Mouse (Mus musculus) myocyte (in vitro differentiated cells): ENCODE results near the gene Hnf1b.

Experiments
- CEBPB ChIP-seq: IDR thresholded peaks from 2 replicates; pipeline ENCODE4 v1.6.1; 2011; ENCODE audit warnings: mild to moderate bottlenecking, moderate library complexity; ENCODE audit not compliant: poor library complexity, insufficient read depth, severe bottlenecking
- E2F4 ChIP-seq: IDR thresholded peaks from one replicate; pipeline ENCODE4 v1.6.1; 2011; ENCODE audit warnings: mild to moderate bottlenecking, control low read depth, moderate library complexity; ENCODE audit not compliant: insufficient read depth
- MAX ChIP-seq: IDR thresholded peaks from one replicate; pipeline ENCODE4 v1.6.1; 2011; ENCODE audit warnings: low read depth, mild to moderate bottlenecking, control low read depth
- MYOD1 ChIP-seq, 3 experiments: IDR thresholded peaks; one replicate each; pipeline ENCODE4 v1.6.1; 2011; ENCODE audit warnings: control low read depth in 2 of 3, low read depth in 2 of 3, mild to moderate bottlenecking in 2 of 3, moderate library complexity in 1 of 3; ENCODE audit not compliant: insufficient read length in 2 of 3, control insufficient read depth in 1 of 3
- MYOG ChIP-seq, 3 experiments: IDR thresholded peaks; one replicate each; pipeline ENCODE4 v1.6.1; 2011; ENCODE audit warnings: control low read depth in 2 of 3, low read depth in 2 of 3, mild to moderate bottlenecking in 2 of 3; ENCODE audit not compliant: insufficient read length in 2 of 3, control insufficient read depth in 1 of 3, insufficient read depth in 1 of 3
- POLR2A ChIP-seq: IDR thresholded peaks from one replicate; pipeline ENCODE4 v1.6.1; 2011; ENCODE audit warnings: low read depth, mild to moderate bottlenecking, control low read depth, moderate library complexity; ENCODE audit not compliant: insufficient read length
- POLR2AphosphoS2 ChIP-seq: IDR thresholded peaks from one replicate; pipeline ENCODE4 v1.6.1; 2011; ENCODE audit warnings: low read depth, control low read depth; ENCODE audit not compliant: insufficient read length
- REST ChIP-seq: IDR thresholded peaks from one replicate; pipeline ENCODE4 v1.6.1; 2011; ENCODE audit warnings: mild to moderate bottlenecking, control low read depth, moderate library complexity; ENCODE audit not compliant: insufficient read depth, insufficient read length
- SRF ChIP-seq: IDR thresholded peaks from one replicate; pipeline ENCODE4 v1.6.1; 2011; ENCODE audit warnings: low read depth; ENCODE audit not compliant: control insufficient read depth, insufficient read length
- TCF12 ChIP-seq: IDR thresholded peaks from one replicate; pipeline ENCODE4 v1.6.1; 2011; ENCODE audit warnings: mild to moderate bottlenecking, control low read depth; ENCODE audit not compliant: poor library complexity, insufficient read depth, severe bottlenecking
- TCF3 ChIP-seq: IDR thresholded peaks from one replicate; pipeline ENCODE4 v1.6.1; 2011; ENCODE audit warnings: low read depth, control low read depth; ENCODE audit not compliant: insufficient read length
- USF1 ChIP-seq: IDR thresholded peaks from one replicate; pipeline ENCODE4 v1.6.1; 2011; ENCODE audit warnings: low read depth, mild to moderate bottlenecking, control low read depth, moderate library complexity

- TF ChIP-seq POLR2A (no peak), POLR2AphosphoS2 (no peak), TCF12 (no peak), MAX (no peak), CEBPB (no peak), USF1 (no peak), MYOG (IDR thresholded peaks at IDR 0.05; ENCODE audit: control insufficient read depth in 1 of 3, insufficient read depth in 1 of 3, insufficient read length in 2 of 3, low read depth in 2 of 3) (no peak), MYOD1 (IDR thresholded peaks at IDR 0.05; ENCODE audit: control insufficient read depth in 1 of 3, insufficient read length in 2 of 3, low read depth in 2 of 3) (no peak), REST (no peak), TCF3 (no peak), E2F4 (no peak), SRF (no peak)
Measured at GRCm38 (mm10) chr11:83865286-83865685, 15.4 kb downstream of the Hnf1b start.
